Mouse (Mus musculus) erythroblast, embryonic 14.5 days (primary cell): ENCODE data around the gene Rprd1b.

Experiments
- GATA1 ChIP-seq: IDR thresholded peaks from 2 replicates; pipeline ENCODE4 v1.6.1; 2012; ENCODE audit warnings: low read length, inconsistent platforms, mixed read lengths
- TAL1 ChIP-seq: IDR thresholded peaks from 3 replicates; pipeline ENCODE4 v1.6.1; 2012; ENCODE audit warnings: low read length, inconsistent platforms, mixed read lengths

DNA sequence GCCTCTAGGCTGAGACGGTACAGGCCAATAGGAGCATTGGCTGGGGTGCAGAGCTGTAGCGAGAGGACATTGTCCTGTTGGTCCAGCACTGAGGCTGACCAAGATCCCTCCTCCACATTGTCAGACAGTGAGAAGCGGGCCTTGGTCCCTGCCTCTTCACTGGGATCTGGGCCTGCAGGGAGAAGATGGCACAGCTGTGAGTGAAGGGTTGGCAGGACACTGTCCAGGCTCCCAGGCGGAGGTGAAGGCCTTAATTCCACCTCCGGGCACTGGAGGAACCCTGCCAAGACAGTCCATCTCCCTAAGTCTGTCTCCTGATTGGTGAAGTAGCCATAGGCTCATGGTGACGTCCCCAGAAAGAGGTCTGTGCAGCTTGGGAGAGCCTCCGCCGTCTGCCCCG, 110.5 kb downstream of the Rprd1b start:
- TF ChIP-seq GATA1 (no peak), TAL1 (no peak)
